Mouse (Mus musculus) liver, embryonic 15.5 days (tissue): ENCODE measurements around the gene Antxrl. TPM values are rescaled to one million over a fixed set of nuclear protein-coding genes. Genes with fewer than 3 reads are reported as not detected.

ENCODE experiments used
- polyA plus RNA-seq: library from polyadenylated mRNA; unstranded; fragments of >200 nt; fragmentation: Nextera tagmentation; extraction: Ambion mirVana; gene quantifications from 2 replicates; pipeline ENCODE4 v1.2.1, GENCODE M21; 2015

Antxrl gene
- polyA plus RNA-seq, 1 experiment from 2014 or later, result not detected

Other genes starting within 250 kb of the Antxrl start
- 5.6 and 6.4 TPM in 2 replicates for gene Gdf10, start 129.1 kb upstream of the Antxrl start, polyA plus RNA-seq
- 9.1 and 9.7 TPM in 2 replicates for gene Gdf2, start 111.7 kb upstream of the Antxrl start, polyA plus RNA-seq
- gene Rbp3, start 98.7 kb upstream of the Antxrl start, polyA plus RNA-seq, result 0.06 and 0.07 TPM in 2 replicates
- gene Zfp488, start 73.9 kb upstream of the Antxrl start, polyA plus RNA-seq, result not detected in 2 replicates
- gene Gm30083, start 37.5 kb upstream of the Antxrl start, polyA plus RNA-seq, result not detected in 2 replicates
- not detected in 2 replicates for gene Gm5460, start 35.9 kb upstream of the Antxrl start, polyA plus RNA-seq
- 0.14 and 0.16 TPM in 2 replicates for gene Anxa8, start 33.3 kb downstream of the Antxrl start, polyA plus RNA-seq
- not detected in 2 replicates for gene A630023A22Rik, start 50.0 kb downstream of the Antxrl start, polyA plus RNA-seq
- 0.02 TPM in 1 of 2 replicates, not detected in the other for gene Npy4r, start 99.8 kb downstream of the Antxrl start, polyA plus RNA-seq
- gene Gprin2, start 148.9 kb downstream of the Antxrl start, polyA plus RNA-seq, result 0.05 and 0.08 TPM in 2 replicates
- gene Syt15, start 166.9 kb downstream of the Antxrl start, polyA plus RNA-seq, result 0.43 and 0.44 TPM in 2 replicates